Mouse (Mus musculus): ENCODE data around the gene March4.

DNA sequence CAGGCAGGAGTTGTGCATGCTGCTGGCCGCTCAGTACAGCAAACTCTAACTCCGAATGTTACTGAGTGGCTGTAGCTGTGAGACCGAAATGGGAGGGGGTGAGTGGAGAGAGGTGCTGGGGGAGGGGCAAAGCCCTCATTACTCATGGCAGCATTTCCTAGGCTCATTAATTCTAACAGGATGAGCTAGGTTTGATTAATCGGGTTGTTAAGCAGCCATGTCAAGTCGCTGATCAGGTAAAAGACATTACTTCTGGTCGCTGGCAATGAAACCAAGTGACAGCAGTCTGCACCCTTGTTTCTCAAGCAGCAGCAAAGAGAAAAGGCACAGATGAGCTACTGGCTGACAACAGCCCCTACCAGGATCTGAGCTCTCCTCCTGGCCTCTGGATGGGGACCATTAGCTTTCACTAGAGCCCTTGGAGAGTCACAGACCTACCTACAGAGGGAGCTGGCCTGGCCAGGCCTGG, 82.0 kb downstream of the March4 start:
- no peak for TF ChIP-seq CTCF (IDR thresholded peaks at IDR 0.05; ENCODE audit: insufficient read depth, low read depth, low read length)
- no peak for TF ChIP-seq POLR2A (IDR thresholded peaks at IDR 0.05; ENCODE audit: insufficient read depth, low read depth, low read length)

Measured in olfactory bulb, adult 2 months (tissue).